Mouse (Mus musculus): ENCODE results near the gene Pum1.
"Not testable (repeated sequence)": the region's sequence is repeated elsewhere in the genome, so short reads cannot be mapped to it uniquely, and the experiment has no call there.

- not testable (repeated sequence) for TF ChIP-seq CTCF (IDR thresholded peaks at IDR 0.05; ENCODE audit: extremely low read depth, insufficient read length, insufficient replicate concordance, low read depth, low read length); POLR2A (IDR thresholded peaks at IDR 0.05; ENCODE audit: low read depth, low read length)
These were observed 816 bp upstream of the Pum1 start for GRCm38 (mm10) chr4:130662305-130662704.

Measured in small intestine, adult 2 months (tissue).